Mouse (Mus musculus): Measurements from ENCODE around the gene Hes3.
A peak's percentile ranks its signal among the peaks of the same experiment; 100 is the strongest.

Hes3 gene

DNA sequence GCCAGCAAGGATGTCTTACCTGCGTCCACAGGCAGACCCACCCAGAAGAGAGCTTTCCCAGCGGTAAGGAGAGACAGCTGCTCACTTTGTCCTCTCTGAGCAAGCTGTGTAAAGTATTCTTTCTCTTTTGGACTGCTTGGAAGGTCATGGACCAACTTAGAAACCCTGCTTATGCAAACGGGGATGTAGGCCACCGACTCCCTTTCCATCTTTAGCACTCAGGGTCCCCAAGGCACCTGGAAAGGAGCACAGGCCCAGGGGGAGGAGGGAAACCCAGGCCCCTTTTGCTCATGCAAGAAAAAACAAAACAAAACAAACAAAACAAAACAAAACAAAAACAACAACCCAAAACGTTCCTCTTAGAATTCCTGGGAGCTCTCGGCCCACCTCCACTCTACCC, at the start of gene Hes3:
TSS of gene Hes3 (minus strand) at position 101 of the 400 bp plus-strand sequence.
- DNase-seq (ENCODE audit: low spot score): no peak

- peak; percentile 71 for DNase-seq (ENCODE audit: low spot score)
Observed at GRCm38 (mm10) chr4:152340584-152341284, 49.3 kb upstream of the Hes3 start.

DNA sequence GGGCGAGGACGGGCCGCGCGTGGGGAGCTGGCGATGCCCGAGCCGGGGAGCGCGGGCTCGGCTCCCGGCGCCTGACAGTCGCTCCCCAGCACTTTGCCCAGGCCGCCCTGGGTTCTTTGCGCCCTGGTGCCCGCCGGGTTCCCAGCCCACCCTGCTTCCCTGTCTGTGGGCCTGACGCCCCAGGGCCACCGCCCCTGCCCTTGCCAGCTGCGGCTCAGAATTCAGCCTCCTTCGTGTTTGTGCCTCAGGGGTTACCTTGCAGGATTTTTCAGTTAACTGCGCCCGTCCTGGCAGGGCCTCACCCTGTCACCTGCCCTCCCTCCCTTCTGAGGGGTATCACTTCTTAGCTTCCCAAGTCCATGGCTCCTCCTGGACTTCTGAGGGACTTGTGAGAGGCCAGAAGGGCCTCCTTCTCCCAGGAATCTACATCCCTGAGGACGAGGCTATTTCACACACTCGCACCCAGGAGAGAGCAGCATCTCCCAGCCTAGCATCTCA, 47.9 kb upstream of the Hes3 start:
- DNase-seq (ENCODE audit: low spot score): no peak

DNA sequence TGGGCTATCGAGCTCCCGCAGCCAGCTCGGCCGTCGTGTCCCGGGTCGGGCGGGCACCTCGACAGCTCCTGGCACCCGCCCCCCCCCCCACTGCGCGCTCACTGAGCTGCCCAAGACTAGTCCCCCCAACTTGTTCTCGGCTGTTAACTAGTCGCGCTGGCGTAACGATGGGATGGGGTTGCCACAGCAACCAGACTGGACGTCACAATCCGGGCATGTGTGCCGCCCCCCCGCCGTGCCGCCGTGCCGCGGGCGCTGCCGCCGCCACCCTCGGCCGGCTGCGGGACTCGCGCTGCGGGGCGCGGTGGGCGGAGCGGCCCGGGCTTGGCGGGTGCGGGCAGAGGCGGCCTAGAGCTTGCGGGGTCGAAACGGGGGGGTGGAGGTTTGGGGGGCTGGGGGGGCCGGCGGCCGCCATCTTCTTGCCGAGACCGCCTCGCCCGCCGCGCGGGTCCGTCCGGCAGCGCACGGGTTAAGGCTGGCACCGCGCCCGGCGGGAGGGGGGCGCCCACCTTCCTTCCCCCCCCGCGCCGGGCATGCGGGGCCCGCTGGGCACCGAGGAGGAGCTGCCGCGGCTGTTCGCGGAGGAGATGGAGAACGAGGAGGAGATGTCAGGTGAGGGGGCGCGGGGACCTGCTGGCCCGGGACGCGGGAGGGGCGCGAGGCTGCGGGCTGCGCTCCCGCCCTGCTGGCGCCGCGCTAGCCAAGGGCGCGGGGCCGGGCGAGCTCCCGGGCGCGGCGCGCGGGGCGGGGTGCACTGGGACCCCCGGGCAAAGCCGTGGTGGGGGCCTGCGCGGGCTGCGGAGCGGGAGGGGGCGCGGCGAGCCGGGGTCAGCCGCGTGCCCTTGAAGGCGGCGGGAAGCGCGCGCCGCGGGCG, 47.2 kb upstream of the Hes3 start, which contains the start of gene Chd5:
TSS of gene Chd5 (plus strand) at position 233 of the 874 bp plus-strand sequence.
- DNase-seq (ENCODE audit: low spot score): peak; percentile 53

GRCm38 (mm10) chr4:152337772-152338171, 46.3 kb upstream of the Hes3 start:
- no peak for DNase-seq (ENCODE audit: low spot score)

DNA sequence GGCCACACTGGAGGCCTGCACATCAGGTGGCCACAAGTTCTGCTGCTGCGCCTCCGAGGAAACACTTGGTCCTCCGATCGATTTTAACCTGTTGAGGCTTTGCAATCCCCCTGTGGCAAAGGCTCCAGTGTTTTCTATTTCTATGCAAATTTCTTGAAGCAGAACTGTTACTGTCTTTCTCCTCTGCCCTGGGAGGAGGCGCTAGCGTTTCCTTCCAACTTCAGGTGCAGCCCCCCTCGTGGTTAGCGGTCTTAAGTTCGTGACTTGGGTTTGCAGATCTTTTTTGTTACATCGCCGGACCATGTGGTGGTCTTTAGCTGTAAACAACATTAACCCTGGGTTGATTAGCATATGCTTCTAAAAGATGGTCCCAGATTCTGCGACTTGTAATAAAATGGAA, 42.1 kb upstream of the Hes3 start:
- no peak for DNase-seq (ENCODE audit: low spot score)

- DNase-seq (ENCODE audit: low spot score): peak; percentile 82
Observed at GRCm38 (mm10) chr4:152332952-152333351, 41.5 kb upstream of the Hes3 start.

DNA sequence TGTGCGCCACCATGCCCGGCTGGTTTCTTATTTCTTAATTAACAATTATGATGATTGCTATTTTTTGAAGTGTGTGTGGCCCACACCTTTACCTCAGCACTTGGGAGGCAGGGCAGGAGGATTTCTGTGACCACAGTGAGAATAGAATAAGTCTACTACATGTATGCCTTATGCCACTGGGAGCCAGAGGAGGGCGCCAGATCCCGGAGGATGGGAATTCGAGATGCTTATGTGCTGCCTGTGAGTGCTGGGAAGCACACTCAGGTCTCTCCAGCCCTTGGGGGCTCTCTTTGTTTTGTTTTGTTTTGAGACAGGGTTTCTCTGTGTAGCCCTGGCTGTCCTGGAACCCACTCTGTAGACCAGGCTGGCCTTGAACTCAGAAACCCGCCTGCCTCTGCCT, 37.2 kb upstream of the Hes3 start:
- DNase-seq (ENCODE audit: low spot score): peak; percentile 72

DNA sequence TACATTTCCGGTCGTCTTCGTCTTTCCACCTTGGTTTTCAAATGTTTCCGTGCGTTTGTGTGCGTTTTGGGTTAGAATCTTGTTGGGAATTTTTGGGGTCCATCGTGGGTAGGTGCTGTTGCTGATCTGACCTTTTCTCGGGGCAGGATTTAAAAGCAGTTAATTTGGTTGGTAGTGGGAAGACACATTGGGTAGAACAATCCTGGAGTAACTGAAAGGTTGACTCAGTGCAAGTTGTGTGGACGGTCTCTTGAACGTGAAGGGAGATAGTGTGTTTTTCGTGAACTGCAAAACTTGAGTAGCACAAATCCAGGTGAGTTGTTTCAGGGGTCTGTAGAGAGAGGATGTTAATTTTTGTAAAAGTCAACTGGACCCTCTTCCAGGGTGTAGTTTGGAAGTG, 35.1 kb upstream of the Hes3 start:
- no peak for DNase-seq (ENCODE audit: low spot score)

GRCm38 (mm10) chr4:152325574-152326411, 34.3 kb upstream of the Hes3 start, which contains the start of gene Rpl22:
Gene Rpl22, plus strand, starts transcription at chr4:152325742.
- peak; percentile 87 for DNase-seq (ENCODE audit: low spot score)

GRCm38 (mm10) chr4:152324641-152325562, 33.4 kb upstream of the Hes3 start:
- DNase-seq (ENCODE audit: low spot score): no peak

DNA sequence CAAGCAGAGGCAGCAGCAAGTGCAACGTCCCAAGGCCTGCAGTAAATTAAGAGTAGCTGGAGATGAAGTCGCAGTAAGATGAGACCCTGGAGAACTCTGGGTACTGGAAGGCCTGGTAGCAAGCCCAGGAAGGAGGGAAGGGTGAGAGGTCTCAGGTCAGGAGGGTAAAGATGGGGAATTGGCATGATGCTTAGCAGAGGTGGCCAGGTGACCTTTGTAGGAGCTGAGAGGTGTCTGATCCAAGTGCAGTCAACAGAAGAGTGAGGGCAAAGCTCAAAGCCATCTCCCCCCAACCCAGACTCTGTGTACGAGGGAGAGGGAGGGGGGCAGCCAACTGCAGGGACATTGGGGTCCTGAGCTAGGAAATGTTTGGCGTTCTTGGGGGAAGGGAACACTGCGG, 30.0 kb upstream of the Hes3 start:
- no peak for DNase-seq (ENCODE audit: low spot score)

DNA sequence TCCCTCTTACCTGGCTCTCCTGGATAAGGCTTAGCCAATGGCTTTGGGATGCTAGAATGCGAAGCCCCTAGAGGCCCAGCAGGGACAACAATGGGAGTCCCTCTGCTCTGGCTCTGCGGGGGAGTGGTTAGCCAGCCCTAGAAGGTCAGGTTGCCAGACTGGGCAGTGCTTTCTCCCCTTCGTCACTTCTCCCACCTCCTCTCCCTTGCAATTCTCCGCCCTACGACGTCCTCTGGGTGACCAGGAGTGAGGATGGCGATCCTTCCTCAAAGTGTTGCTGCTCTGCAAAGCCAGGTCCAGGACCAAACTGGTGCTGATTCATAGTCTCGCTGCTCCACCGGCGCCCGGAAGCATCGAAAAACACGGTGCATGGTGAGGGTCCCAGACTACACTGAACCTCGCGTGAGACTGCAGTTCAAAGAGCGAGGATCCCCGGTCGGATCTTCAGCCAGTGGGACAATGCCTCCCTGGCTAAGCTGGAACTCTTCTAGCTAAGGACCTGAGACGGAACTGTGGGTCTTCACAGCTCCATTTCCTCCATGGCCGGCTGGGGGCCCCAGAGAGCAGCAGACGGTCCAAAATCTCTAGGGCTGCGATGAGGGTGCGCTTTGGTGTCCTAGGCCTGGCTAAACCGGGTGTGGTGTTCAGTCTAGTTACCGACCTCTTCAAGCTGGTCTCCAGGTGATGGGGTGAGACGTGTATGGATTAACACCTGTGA, 27.2 kb upstream of the Hes3 start, which contains the start of gene Rnf207:
TSS of gene Rnf207 (minus strand) at position 477 of the 718 bp plus-strand sequence.
- DNase-seq (ENCODE audit: low spot score): peak; percentile 76

DNA sequence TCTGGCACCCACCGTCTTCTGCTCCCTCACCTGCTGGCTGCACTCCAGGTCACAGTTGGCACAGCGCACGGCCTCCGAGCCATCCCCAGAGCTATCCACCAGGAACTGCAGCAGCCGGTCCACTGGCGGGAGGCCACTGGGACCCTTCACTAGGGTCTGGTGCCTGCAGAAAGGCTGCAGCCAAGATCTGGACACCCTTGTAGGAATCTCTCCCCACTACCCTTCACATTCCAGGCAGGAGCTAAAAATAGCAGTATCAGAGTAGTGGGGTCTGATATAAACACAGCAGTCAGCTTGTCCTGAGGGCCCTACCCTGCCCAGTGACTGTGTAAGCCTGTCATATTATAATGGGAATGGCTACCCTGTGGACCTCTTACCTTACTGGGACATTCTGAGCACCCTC, 26.2 kb upstream of the Hes3 start:
- no peak for DNase-seq (ENCODE audit: low spot score)

- no peak for DNase-seq (ENCODE audit: low spot score)
Observed at GRCm38 (mm10) chr4:152315498-152316213, 24.2 kb upstream of the Hes3 start.

- DNase-seq (ENCODE audit: low spot score): peak; percentile 82
Observed at GRCm38 (mm10) chr4:152313934-152314333, 22.5 kb upstream of the Hes3 start.

DNA sequence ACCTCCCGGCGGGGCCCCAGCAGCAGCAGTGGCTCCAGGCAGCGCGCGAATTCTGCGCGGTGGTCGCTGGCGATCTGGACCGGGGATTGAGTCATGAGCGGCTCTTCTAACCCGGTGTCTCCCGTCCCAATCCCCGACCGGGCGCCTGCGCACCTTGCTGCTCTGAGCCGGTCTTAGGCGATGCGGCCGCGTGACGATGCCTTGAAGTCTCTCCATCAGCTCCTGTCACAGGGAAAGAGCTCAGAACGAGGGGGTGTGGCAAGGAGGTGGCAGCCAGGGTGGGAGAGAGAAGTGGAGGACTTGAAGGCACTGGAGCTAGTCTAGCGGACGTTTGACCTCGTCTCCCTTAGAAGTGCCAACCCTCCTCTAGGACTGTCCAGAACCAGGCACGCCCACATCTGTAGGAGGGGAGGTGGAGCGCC, 21.8 kb upstream of the Hes3 start:
- no peak for DNase-seq (ENCODE audit: low spot score)

DNA sequence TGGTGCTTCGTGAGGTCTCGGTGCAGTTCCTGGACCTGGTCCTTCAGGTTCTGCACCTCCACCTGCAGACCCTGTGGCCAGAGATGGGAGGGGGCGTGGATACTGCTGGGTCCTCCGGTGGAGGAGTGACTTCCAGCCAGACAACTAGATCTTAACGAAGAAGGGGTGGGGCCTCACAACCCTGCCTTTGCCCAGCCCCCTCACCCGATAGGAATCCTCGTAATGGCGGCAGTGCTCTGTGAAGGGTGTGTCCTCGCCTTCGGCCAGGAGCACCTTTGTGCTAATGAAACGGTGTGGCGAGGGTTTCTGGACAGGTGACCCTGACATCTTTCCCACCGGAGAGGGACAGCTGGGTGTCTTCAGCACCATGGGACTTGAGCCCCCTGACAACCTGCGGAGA, 20.7 kb upstream of the Hes3 start:
- DNase-seq (ENCODE audit: low spot score): no peak

GRCm38 (mm10) chr4:152307542-152307941, 16.1 kb upstream of the Hes3 start:
- DNase-seq (ENCODE audit: low spot score): no peak
